Mouse (Mus musculus) monocyte, adult 59 days (primary cell): ENCODE results near the gene G3bp2. TPM values are rescaled to one million over a fixed set of nuclear protein-coding genes. Genes with fewer than 3 reads are reported as not detected.

Experiments
- total RNA-seq, 2 experiments: library from RNA; stranded (reverse); gene quantifications; one replicate each; pipeline ENCODE4 v1.2.4; 2023

G3bp2 gene
- total RNA-seq, result 10 to 100 TPM; 79.7 to 94.4 TPM

DNA sequence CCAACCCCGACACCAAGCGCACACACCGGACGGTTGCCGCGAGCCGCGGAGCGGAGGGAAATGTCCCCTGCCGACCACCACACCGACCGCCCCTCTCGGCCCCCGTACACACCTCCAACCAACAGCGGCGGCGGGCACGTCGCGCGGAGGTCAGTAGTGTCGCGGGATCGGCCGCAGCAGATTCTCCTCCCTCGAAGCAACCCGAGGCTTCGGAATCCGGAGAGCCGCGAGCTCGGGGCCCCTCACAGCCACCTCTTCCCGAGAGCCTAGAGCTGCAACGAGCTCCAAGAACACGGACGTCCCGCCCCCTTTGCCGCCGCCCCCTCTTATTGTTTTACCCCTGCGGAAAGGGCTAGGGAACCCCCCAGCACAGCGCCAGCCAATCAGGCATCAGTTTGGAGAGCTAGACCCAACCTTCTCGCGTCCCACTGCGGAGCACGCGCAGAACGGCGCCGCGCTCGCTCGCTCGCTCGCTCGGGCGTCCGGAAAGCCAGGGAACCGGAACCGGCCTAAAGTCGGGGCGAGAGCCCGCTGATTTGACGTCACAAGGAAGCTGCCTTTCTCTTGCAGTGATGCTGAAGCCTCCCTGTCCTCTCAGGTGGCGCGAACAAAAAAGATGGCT, at the start of gene G3bp2:
Gene G3bp2, minus strand, starts transcription at position 303 of the 622 bp plus-strand sequence.

DNA sequence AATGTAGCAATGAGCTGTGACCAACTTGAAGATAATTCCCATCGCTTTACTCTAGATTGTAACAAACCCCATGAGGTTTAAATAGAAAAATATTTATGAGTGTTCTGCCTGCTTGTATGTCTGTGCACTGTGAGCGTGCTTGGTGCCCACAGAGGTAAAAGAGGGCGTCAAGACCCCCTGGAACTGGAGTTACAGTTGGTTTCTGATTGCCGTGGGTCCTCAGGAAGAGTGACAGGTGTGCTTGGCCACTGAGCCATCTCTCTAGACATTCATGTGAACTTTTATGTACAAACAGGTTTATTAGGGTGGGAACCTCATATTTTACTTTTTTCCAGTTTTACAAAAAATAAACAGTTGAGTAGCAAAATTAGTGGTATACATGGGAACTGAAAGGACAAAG, 39.7 kb downstream of the G3bp2 start, which contains the start of gene Cdkl2:
Gene Cdkl2, minus strand, starts transcription at position 101 of the 400 bp plus-strand sequence.

Other genes starting within 250 kb of the G3bp2 start
- 10 to 100 TPM; 68.9 to 73.3 TPM for gene Rchy1, start 120.7 kb downstream of the G3bp2 start, total RNA-seq
- gene Odaph, start 96.2 kb downstream of the G3bp2 start, total RNA-seq, result not detected
- gene Cdkl2, start 39.8 kb downstream of the G3bp2 start, total RNA-seq, result 1 to 10 TPM; 2.4 to 2.5 TPM
- gene Uso1, start 54.2 kb upstream of the G3bp2 start, total RNA-seq, result 10 to 100 TPM; 65.3 to 67.5 TPM
- not detected for gene U90926, start 131.7 kb upstream of the G3bp2 start, total RNA-seq
- gene Ppef2, start 172.6 kb upstream of the G3bp2 start, total RNA-seq, result 1 to 10 TPM; 2.0 to 3.7 TPM
- gene Naaa, start 194.5 kb upstream of the G3bp2 start, total RNA-seq, result 100 to 1,000 TPM; 153 to 163 TPM
- gene Sdad1, start 226.8 kb upstream of the G3bp2 start, total RNA-seq, result 10 to 100 TPM; 49.7 to 57.0 TPM
- gene Cxcl9, start 244.4 kb upstream of the G3bp2 start, total RNA-seq, result 10 to 100 TPM; 10.4 to 12.1 TPM
- gene Art3, start 248.1 kb upstream of the G3bp2 start, total RNA-seq, result not detected